Mouse (Mus musculus) ES-Bruce4 (cell line): ENCODE results near the gene Ggct. TPM values are rescaled to one million over a fixed set of nuclear protein-coding genes. Genes with fewer than 3 reads are reported as not detected.

Source experiments
- H3K27ac ChIP-seq: 2 replicates; pipeline ENCODE4 v1.5.1; 2012; ENCODE audit warnings: low read length, inconsistent platforms; ENCODE audit not compliant: insufficient read depth
- H3K27me3 ChIP-seq: 2 replicates; pipeline ENCODE4 v1.6.1; 2012; ENCODE audit warnings: mild to moderate bottlenecking, low read length, inconsistent platforms; ENCODE audit not compliant: control insufficient read depth, poor library complexity, insufficient read depth, severe bottlenecking
- H3K36me3 ChIP-seq: 2 replicates; pipeline ENCODE4 v1.6.1; 2012; ENCODE audit warnings: inconsistent platforms, mild to moderate bottlenecking, low read length, moderate library complexity; ENCODE audit not compliant: control insufficient read depth, poor library complexity, insufficient read depth, severe bottlenecking
- H3K4me1 ChIP-seq: one replicate; pipeline ENCODE4 v1.8.1; 2011; ENCODE audit warnings: low read length; ENCODE audit not compliant: control insufficient read depth, insufficient read depth
- H3K4me3 ChIP-seq: 2 replicates; pipeline ENCODE4 v1.5.1; 2011; ENCODE audit warnings: low read depth, mild to moderate bottlenecking, low read length
- H3K9ac ChIP-seq: 2 replicates; pipeline ENCODE4 v1.6.1; 2012; ENCODE audit warnings: low read depth, mild to moderate bottlenecking, inconsistent platforms; ENCODE audit not compliant: poor library complexity, severe bottlenecking
- H3K9me3 ChIP-seq: replicated peaks from 2 replicates; pipeline ENCODE4 v1.6.1; 2012; ENCODE audit warnings: mild to moderate bottlenecking, low read length, inconsistent platforms; ENCODE audit not compliant: control insufficient read depth, poor library complexity, insufficient read depth, severe bottlenecking
- CTCF ChIP-seq: IDR thresholded peaks from one replicate; pipeline ENCODE4 v1.8.1; 2011; ENCODE audit warnings: low read depth, low read length
- EP300 ChIP-seq: IDR thresholded peaks from 2 replicates; pipeline ENCODE4 v1.6.1; 2011; ENCODE audit warnings: low read depth, low read length; ENCODE audit not compliant: insufficient read depth
- POLR2A ChIP-seq: IDR thresholded peaks from one replicate; pipeline ENCODE4 v1.8.1; 2011; ENCODE audit warnings: low read length; ENCODE audit not compliant: insufficient read depth
- polyA plus RNA-seq: library from polyadenylated mRNA; stranded (reverse); fragments of >200 nt; gene quantifications from 2 replicates; pipeline ENCODE4 v1.2.4, GENCODE M21; 2011; ENCODE audit warnings: low read depth; ENCODE audit not compliant: missing spikeins, insufficient read depth, insufficient read length

The Ggct gene
- polyA plus RNA-seq, 1 experiment: 44.7 TPM

DNA sequence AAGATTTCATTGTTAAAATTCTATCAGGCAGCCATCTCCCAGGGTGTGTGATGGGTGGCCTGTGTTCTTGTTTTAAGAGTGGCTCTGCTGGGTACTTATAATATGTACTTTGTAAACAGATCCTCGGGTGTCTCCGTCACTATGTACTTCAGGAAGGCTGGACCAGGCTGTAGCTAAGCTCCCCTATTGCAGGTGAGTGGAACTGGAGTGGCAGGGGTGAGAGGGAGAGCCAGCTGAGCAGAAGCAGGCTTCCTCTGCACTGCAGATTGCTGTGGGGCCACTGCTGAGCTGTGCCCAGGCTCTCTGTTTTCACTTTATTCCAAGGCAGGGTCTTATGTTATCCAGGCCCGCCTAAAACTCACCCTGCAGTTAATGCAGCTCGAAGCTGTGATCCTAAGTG, 9.7 kb upstream of the Ggct start:
- TF ChIP-seq POLR2A: no peak
- TF ChIP-seq CTCF: no peak
- no peak for TF ChIP-seq EP300
- Histone ChIP-seq H3K36me3 (no peaks in the 10 kb centered on the region), H3K4me1 (no peaks in the 10 kb centered on the region), H3K27ac (no peak overlapping the region), H3K27me3 (no peaks in the 10 kb centered on the region), H3K9ac (no peak overlapping the region), H3K4me3 (no peak overlapping the region), H3K9me3 (no peaks in the 10 kb centered on the region)

DNA sequence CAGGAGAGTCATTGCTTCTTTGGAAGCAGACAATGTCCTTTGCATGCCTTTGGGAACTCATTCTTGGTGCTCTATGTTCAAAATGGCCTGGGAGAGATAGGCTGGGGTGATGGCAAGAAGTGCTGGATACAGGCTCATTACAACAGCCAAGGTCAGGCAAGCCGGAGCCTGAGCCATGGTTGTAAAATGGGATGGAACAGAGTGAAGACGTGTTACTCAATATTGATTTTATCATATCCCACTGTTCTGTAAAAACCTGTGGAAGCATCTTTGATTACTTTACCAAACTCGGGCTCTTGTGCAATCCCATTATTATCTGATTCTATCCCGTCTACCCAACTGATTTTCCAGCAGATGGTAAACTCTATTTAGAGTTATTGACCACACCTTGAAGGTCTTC, 8.6 kb upstream of the Ggct start:
- Histone ChIP-seq H3K27ac (no peak overlapping the region), H3K4me1 (no peaks in the 10 kb centered on the region), H3K9ac (no peak overlapping the region), H3K9me3 (no peaks in the 10 kb centered on the region), H3K36me3 (no peaks in the 10 kb centered on the region), H3K4me3 (no peak overlapping the region), H3K27me3 (no peaks in the 10 kb centered on the region)
- no peak for TF ChIP-seq POLR2A
- TF ChIP-seq CTCF: no peak
- TF ChIP-seq EP300: no peak

DNA sequence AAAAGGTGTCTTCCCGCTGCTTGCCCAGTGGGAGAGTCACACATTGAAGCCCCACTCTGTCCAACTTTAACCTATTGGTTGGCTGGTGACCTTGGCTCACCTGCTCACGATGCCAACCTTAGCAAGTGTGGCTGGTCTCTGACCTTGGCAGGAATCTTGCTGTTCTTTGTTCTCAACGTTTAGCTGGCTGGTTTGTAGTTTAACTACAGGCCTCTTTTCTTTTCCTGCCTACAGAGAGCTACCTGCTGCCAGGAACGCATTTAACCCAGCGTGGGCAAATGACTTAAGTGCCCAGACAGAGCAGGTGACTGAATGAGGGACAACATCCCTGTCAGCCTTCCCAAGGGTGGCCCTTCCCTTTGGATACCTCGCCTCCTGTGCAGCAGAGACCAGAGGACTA, 5.0 kb upstream of the Ggct start:
- Histone ChIP-seq H3K4me3 (no peak overlapping the region), H3K4me1 (no peaks in the 10 kb centered on the region), H3K27ac (no peak overlapping the region), H3K27me3 (no peaks in the 10 kb centered on the region), H3K9me3 (no peaks in the 10 kb centered on the region), H3K36me3 (no peaks in the 10 kb centered on the region), H3K9ac (no peak overlapping the region)
- TF ChIP-seq POLR2A: no peak
- TF ChIP-seq CTCF: no peak
- TF ChIP-seq EP300: no peak

DNA sequence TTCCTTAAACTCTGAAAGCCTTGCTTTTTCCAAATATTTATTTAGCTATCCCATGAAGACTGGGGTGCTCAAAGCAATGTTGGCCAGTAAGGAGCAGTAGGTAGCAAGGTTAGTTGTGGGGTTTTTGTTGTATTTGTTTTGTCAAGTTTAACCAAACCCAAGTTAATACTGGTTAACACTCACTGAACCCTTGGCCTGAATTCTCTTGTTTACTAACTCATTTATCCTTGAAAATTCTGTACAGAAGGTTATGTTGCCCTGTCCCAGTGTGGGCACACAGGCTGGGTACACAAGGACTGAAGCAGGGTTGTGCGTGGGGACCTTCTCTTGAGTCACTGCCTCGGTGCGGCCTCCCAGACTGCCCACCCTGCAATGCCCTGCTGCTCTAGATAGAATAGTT, 3.6 kb upstream of the Ggct start:
- Histone ChIP-seq H3K9me3 (no peaks in the 10 kb centered on the region), H3K9ac (no peak overlapping the region), H3K36me3 (no peaks in the 10 kb centered on the region), H3K4me3 (no peak overlapping the region), H3K27me3 (no peaks in the 10 kb centered on the region), H3K27ac (no peak overlapping the region), H3K4me1 (no peaks in the 10 kb centered on the region)
- TF ChIP-seq POLR2A (no peak), CTCF (no peak), EP300 (no peak)

GRCm38 (mm10) chr6:54992141-54992540, 609 bp downstream of the Ggct start:
- Histone ChIP-seq H3K4me1 (no peaks in the 10 kb centered on the region), H3K9ac (peak overlapping the region; percentile 41), H3K36me3 (peaks cover 12% of the 10 kb centered on the region), H3K27me3 (no peaks in the 10 kb centered on the region), H3K27ac (no peak overlapping the region), H3K4me3 (peak overlapping the region; percentile 69), H3K9me3 (no peaks in the 10 kb centered on the region)
- TF ChIP-seq CTCF (no peak), EP300 (no peak), POLR2A (no peak)

DNA sequence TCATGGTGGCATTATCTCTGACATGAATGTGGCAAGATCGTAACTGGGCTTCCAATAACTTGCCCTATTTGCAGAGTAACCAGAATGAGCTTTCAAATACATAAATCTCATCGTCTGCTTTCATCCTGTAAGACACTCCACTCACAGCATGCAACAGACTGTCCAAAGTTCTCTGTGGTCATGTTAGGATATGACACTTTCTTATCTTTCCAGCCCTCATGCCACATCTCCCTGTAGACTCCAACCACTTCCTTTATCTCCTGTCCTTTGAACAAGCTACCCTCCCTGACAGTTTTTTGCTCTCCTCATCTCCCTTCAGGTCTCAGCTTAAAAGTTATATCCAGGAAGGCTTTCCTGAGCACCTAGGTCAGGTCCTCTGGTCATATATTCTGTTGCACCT, 1.6 kb downstream of the Ggct start:
- peaks cover 16% of the 10 kb centered on the region for H3K36me3 ChIP-seq
- H3K9ac ChIP-seq: peak overlapping the region; percentile 41
- TF ChIP-seq POLR2A (no peak), CTCF (no peak), EP300 (no peak)
- H3K9me3 ChIP-seq: no peaks in the 10 kb centered on the region
- H3K27ac ChIP-seq: no peak overlapping the region
- no peaks in the 10 kb centered on the region for H3K4me1 ChIP-seq
- no peak overlapping the region for H3K4me3 ChIP-seq
- H3K27me3 ChIP-seq: no peaks in the 10 kb centered on the region
